Mouse (Mus musculus) gastrocnemius, postnatal 25 days (tissue): ENCODE measurements at regions not wholly inside any gene's neighbourhood (a gene's known extent, or its start where the extent isn't known, plus 50 kb on each side); places are given as distances from the start of the nearest gene placed in this dataset.

ENCODE experiments used
- DNase-seq: peaks from one replicate; pipeline ENCODE4 v3.0.0; 2022

DNA sequence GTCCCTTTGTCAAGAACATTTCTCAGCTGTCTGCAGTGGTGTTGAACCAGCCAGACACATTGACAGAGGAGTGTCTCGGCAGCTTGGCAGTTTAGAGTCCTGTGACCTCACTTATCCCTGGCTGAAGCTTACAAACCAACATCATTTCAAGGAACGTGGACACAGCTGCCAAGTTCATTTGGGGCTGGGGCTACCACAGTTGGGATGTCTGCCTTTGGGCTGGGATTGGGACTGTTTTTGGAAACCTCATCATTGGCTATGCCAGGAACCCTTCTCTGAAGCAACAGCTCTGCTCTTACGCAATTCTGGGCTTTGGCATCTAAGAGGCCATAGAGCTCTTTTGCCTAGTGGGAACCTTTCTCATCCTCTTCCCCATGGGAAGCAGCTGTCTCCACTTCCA is 200.4 kb downstream of the Gm15262 start:
- DNase-seq, result peak; percentile 67

- no peak for DNase-seq
These were observed 205.5 kb upstream of the Rai2 start for GRCm38 (mm10) chrX:161511341-161511740.

DNA sequence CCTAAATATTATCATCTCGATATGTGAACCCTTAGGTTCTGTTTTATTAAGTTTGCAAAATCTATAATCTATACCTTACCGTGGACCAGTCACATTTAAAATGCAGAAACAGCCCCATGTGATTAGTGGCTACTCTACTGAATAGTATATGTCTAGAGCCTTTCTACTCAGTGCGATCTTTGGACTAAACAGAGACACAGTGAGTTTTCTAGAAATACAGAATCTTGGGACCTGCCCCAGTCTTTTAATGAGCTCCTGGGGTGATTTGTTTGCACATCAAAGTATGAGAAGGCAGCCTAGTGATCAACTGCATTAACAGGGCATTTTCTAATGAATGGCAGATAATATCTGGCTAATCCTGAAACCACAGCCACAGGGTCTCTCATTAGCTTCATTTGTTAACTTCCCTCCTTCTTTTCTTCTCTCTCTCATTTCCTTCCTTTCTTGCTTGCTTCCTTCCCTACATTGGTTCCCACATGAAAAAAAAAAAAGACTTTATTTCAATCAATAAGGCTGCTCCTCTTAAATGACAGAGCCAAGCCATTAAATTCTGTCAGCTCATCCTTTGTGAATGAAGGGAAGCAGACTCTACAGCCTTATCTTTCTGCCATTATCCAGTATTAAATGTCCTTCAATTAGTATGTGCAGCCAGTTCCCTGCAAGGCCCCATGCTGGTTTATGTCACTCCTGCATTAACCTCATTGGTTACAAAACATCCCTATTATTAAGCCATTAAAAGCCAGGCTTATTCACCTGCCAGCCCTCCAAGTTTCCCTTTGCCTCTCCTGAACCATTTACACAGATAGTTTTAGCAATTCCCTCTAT is 193.2 kb upstream of the Rai2 start:
- no peak for DNase-seq

DNA sequence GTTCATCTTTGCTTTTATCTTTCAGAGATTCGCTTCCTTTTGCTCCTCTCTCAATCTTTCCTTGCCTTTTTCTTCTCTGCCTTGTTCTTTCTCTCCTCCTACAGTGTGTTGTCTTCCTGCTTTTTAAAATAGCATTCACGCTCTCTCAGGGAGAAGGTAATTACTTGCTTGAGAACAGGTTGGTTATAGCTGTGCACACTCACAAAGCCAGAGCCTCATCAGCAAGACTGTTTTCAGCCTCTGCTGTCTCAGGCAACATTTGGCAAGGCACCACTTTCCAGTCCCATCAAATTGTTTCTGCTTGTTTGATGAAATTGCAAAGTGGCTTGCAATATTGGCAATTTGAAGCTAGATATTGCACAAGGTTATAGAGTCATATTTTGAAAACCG is 192.6 kb upstream of the Rai2 start:
- DNase-seq, result no peak

- no peak for DNase-seq
These were observed 179.6 kb upstream of the Rai2 start for GRCm38 (mm10) chrX:161537290-161537689.

DNA sequence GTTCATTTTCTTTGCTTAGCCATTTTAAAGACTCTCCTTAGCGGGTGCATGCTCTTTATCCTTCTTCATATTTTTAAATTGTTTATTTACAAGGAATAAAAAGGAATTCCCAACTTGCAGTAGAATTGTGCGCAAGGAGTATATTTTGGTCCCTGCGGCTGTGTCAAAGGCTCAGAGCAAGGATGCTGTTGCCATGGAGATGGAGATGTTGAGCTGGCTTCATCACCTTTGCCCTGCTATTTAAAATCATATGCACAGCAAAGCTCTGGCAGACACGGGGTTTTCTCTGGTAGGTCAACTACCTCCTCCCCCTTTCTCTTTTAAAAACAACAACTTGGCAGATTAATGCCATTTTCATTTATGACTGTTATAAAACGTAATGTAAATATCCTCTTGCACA is 160.0 kb upstream of the Rai2 start:
- no peak for DNase-seq

DNA sequence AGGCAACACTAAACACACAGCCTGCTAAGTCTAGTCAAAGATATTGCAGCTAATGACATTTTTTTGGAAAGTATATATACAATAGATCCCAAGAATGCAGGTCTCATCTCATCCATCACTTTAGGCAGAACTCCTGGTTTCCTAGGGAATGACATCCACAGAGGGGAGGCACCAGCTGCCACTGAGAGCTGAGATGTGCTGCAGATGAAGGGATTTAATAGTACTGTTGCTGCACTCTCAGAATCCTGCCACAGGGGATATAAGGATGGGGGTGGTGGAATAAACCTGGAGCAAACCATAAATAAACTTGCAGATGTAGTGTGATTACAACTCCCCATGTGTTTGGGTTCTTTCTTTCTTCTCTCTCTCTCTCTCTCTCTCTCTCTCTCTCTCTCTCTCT is 158.4 kb upstream of the Rai2 start:
- DNase-seq, result no peak

DNA sequence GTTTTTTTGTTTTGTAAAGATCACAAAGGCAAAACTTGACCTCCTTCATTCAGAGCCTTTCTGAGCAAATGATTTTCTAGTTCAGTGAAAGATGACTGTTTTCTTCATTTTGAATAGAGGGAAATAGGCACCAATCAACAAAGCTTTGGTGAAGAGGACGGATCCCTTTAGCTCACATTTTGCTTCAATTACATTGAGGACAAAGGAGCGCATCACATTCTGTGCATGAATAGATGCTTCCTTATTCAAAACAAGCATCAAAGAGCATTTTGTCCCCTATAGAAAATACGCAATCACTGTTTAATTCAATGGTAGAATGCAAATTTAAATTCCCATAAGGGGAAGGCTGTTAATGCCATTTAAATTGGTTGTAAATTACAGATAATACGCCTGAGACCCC is 150.4 kb upstream of the Rai2 start:
- DNase-seq, result no peak

DNA sequence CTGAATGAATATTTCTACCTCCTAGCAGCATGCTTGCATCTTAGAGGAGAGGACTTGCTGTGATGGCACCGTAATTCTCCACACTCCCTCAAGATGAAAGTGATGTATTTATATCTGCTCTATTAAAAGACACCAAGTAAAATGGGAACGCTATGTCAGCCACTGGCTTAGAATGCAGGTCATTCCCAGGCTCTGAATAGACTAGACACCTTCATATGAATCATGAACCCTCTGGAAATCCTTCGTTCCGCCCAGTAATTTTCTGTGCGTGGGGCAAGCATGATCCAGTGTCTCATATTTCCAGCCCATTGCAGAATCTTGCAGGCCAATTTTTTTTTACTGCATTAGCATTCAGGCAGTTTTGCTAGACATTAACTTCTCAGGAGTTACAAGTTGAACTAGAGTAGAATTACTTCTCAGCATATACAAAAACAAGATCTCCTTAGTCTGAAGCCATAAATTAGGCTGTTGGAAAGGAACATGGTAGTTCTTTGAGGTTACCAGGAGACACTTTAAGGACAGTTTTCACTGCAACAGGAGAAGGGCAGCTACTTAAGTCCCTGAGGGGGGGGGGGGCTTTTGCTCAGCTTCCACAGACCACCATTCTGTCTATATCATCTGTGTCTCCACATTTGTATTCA is 134.7 kb upstream of the Rai2 start:
- peak; percentile 9 for DNase-seq

DNA sequence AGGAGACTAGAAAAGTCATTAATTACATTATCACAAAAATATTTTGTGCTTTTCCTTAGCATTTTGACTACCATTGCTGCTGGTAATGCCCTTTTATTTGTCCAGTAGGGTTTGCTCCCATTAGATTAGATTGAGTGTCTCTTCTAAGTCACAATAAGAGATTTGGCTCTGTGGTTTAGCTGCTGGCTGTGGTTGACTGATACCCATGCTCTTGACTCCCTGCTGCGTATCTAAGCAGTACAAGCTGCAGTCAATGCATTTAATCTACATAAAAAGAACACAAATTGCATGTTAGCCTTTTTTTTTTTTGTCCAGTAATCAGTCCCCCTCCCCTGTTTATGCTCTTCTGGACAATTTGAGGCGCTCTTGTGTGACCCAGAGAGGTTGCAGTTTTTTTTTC is 133.0 kb upstream of the Rai2 start:
- DNase-seq, result no peak

DNA sequence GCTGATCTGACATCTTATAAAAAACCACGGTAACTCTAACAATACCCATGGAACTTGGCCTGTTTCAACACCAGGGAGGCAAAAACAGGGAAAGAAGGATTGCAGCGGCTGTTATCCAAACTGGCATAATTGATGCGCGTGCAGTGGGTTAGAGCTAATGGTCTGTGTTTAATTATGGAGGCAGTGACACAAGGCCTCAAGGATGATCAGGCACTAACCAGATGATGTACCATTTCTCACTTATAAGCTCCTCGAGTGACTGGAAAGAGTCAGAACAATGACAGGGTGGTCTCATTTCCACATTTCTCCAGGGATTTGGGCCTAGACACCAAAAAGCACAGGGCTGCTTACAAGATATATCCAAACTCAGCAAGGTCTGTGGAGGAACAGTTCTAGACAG is 83.0 kb upstream of the Rai2 start:
- DNase-seq, result no peak

DNA sequence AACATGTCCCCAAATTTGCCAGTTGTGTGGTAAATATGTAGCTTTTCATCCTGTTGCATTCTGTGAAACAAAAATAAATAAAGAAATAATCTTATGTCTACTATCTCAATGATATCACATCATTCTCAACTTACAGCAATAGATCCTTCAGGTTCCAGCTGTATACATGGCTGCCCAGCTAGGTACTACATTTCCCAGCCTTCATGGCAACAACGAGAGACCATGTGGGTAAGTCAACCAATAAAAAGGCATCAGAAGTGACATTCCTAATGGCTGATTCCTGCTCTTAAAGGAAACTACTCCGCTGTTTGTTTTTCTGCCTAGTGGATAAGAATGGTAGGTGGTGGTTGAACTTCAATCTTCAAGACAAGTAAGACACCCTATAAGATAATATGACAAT is 82.5 kb upstream of the Rai2 start:
- DNase-seq, result no peak

GRCm38 (mm10) chrX:161635678-161636077 is 81.2 kb upstream of the Rai2 start:
- no peak for DNase-seq

- DNase-seq, result no peak
These were observed 63.8 kb upstream of the Rai2 start for GRCm38 (mm10) chrX:161653106-161653505.

DNA sequence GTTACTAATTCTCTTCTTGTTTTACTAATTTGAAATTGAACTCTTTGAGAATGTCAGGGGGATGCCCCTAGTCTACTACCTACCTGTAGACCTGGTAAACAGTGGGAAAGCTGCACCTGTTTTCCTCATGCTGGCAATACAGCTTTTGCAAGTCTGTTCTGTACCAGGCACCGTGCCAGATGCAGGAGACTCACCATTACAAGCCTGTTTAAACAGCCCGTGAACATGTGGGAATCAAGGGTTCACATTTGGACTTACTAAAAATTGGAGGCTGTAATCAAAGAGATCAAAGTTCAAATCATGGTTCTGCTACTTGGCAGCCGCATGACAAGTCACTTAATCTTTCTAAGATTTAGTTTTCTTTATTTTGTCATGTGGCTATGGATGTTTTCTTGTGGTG is 56.8 kb upstream of the Rai2 start:
- DNase-seq, result no peak

GRCm38 (mm10) chrX:161661936-161662335 is 54.9 kb upstream of the Rai2 start:
- no peak for DNase-seq
